Mouse (Mus musculus) limb, embryonic 11.5 days (tissue): ENCODE data around the gene Sox14. TPM values are rescaled to one million over a fixed set of nuclear protein-coding genes. Genes with fewer than 3 reads are reported as not detected.

Source experiments
- ATAC-seq: fragments of 200-750 bp; cut with Nextera tagmentation; 2 replicates; pipeline ENCODE4 v1.8.0; 2017; ENCODE audit warnings: low read depth; ENCODE audit not compliant: insufficient number of reproducible peaks, low FRiP score, low TSS enrichment
- DNase-seq: peaks from one replicate; pipeline ENCODE4 v3.0.0-alpha.2; 2015; ENCODE audit warnings: low spot score
- H3K27ac ChIP-seq: fragments of 300-500 bp; sonication (generic); replicated peaks from 2 replicates; pipeline ENCODE4 v1.5.1; 2014; ENCODE audit warnings: low read depth, mild to moderate bottlenecking, low read length
- H3K27me3 ChIP-seq: fragments of 300-500 bp; sonication (generic); 2 replicates; pipeline ENCODE4 v1.6.1; 2014; ENCODE audit warnings: mild to moderate bottlenecking, low read length, mixed read lengths; ENCODE audit not compliant: control insufficient read depth, insufficient read depth
- H3K36me3 ChIP-seq: fragments of 300-500 bp; sonication (generic); 2 replicates; pipeline ENCODE4 v1.6.1; 2014; ENCODE audit warnings: mild to moderate bottlenecking, low read length, moderate library complexity, mixed read lengths; ENCODE audit not compliant: control insufficient read depth, insufficient read depth
- H3K4me1 ChIP-seq: fragments of 300-500 bp; sonication (generic); 2 replicates; pipeline ENCODE4 v1.6.1; 2014; ENCODE audit warnings: low read length, mixed read lengths; ENCODE audit not compliant: control insufficient read depth, insufficient read depth
- H3K4me2 ChIP-seq: fragments of 300-500 bp; sonication (generic); 2 replicates; pipeline ENCODE4 v1.6.1; 2014; ENCODE audit warnings: low read depth, mild to moderate bottlenecking, moderate library complexity; ENCODE audit not compliant: severe bottlenecking
- H3K4me3 ChIP-seq: fragments of 300-500 bp; sonication (generic); 2 replicates; pipeline ENCODE4 v1.5.1; 2014; ENCODE audit warnings: low read depth, low read length
- H3K9ac ChIP-seq: fragments of 300-500 bp; sonication (generic); 2 replicates; pipeline ENCODE4 v1.6.1; 2014; ENCODE audit warnings: mild to moderate bottlenecking, low read length
- H3K9me3 ChIP-seq: fragments of 300-500 bp; sonication (generic); 2 replicates; pipeline ENCODE4 v1.6.1; 2016; ENCODE audit warnings: low read length; ENCODE audit not compliant: control insufficient read depth
- WGBS: fragments of 180-500 bp; shearing (Covaris S2); extraction: QIAGEN DNeasy Blood & Tissue Kit; methylation state at CpG from one replicate; pipeline ENCODE4 v1.1.7; 2014; 5-methylcytosine and 5-hydroxymethylcytosine counted together
- polyA plus RNA-seq: library from polyadenylated mRNA; unstranded; fragments of >200 nt; fragmentation: Nextera tagmentation; extraction: Ambion mirVana; gene quantifications from 2 replicates; pipeline ENCODE4 v1.2.1, GENCODE M21; 2014

Gene Sox14
- 0.14 and 0.20 TPM in 2 replicates for polyA plus RNA-seq

DNA sequence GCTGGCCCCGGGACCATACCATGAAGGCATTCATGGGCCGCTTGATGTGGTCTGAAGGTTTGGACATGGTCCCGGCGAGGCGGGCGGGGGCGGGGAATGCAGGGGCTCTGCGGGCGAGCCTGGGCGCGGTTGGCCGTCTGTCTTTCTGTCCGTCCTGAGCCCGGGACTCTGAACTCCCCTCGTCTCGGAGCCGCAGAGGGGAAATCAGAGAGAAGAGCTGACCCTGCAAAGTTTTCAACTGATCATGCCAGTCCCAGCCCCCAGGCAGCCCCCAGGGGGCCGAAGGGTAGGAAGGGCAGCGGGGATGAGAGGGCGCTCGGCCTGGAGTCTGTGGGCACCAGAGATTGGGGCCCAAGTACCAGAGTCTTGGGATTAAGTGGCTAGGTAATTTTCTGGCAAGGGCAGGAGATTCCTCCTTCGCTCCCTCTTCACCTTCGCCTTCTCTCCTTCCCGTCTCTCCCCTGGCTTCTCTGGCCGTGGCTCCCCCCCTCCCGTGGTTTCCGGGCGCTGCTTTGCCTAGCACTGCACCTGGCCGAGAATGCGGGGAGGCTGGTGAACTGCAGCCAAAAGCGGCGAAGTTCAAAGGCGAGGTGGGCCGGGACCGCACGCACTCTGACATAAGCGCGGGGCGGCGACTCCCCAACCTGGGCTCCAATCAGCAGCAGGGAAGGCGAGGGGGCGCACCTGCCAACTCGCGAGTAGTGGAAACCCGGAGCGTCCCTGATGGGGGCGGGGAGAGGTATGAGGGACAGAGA lies at the start of gene Sox14:
Gene Sox14 (minus strand): TSS at position 553 of the 755 bp plus-strand sequence.
- peak within 1 kb of the TSS; percentile 17; the same call in 1 of the 2 replicates for H3K4me3 ChIP-seq
- under 1% methylated on average over 45 of the region's 47 CpGs for WGBS
- peaks cover 94% of the 10 kb centered on the region for H3K27me3 ChIP-seq
- DNase-seq (peak; percentile 73), ATAC-seq (0 out of 2 replicates have a peak, but pooled peaks have one; percentile 42)
- H3K27ac ChIP-seq = no peak within 1 kb of the TSS
- no peaks in the 10 kb centered on the region for H3K9me3 ChIP-seq
- peak within 1 kb of the TSS; percentile 39 for H3K4me2 ChIP-seq
- no peak within 1 kb of the TSS for H3K9ac ChIP-seq
- H3K36me3 ChIP-seq = no peaks in the 10 kb centered on the region
- peaks cover 11% of the 10 kb centered on the region; the same call in 1 of the 2 replicates for H3K4me1 ChIP-seq

- Histone ChIP-seq H3K9me3 (no peaks in the 10 kb centered on the region), H3K36me3 (no peaks in the 10 kb centered on the region), H3K4me1 (0 out of 2 replicates have a peak, but pooled peaks cover 9% of the 10 kb centered on the region), H3K9ac (no peak overlapping the region), H3K27ac (no peak overlapping the region), H3K4me3 (no peak overlapping the region), H3K27me3 (peaks cover 65% of the 10 kb centered on the region), H3K4me2 (0 out of 2 replicates have a peak overlapping the region, but pooled peaks have one; percentile 10)
- DNase-seq = peak; percentile 49
- WGBS = 2% methylated on average over 14 of the region's 14 CpGs
- ATAC-seq = no peak
These were observed 3.3 kb upstream of the Sox14 start for GRCm38 (mm10) chr9:99879311-99879710.

DNA sequence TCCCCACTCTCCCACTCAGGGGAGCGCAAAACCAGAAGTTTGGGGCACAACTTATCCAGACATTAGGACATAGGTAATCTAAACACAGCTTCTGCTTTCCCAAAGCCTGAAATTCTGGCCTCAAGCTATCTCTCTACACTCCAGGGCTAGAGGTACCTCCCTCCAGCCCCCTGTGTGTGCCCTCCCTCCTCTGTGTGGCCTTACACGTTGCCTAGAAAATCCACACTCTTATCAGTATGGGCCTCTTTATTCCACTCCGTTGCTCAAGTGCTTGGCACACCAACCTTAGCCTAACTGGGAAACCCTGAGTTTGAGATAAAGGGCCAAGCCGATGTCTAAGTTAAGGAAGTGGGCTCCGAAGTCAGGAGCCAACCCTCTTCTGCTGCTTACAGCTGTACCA lies 2.6 kb upstream of the Sox14 start:
- no peak overlapping the region for H3K27ac ChIP-seq
- no peaks in the 10 kb centered on the region for H3K9me3 ChIP-seq
- no peak for ATAC-seq
- H3K4me3 ChIP-seq = no peak overlapping the region
- H3K4me2 ChIP-seq = no peak overlapping the region
- no peak overlapping the region for H3K9ac ChIP-seq
- WGBS = 5% methylated on average over 5 of the region's 5 CpGs
- H3K4me1 ChIP-seq = 0 out of 2 replicates have a peak, but pooled peaks cover 9% of the 10 kb centered on the region
- H3K27me3 ChIP-seq = peaks cover 69% of the 10 kb centered on the region
- DNase-seq = no peak
- no peaks in the 10 kb centered on the region for H3K36me3 ChIP-seq

GRCm38 (mm10) chr9:99877056-99877546 lies 1.1 kb upstream of the Sox14 start:
- Histone ChIP-seq H3K4me1 (peaks cover 9% of the 10 kb centered on the region; the same call in 1 of the 2 replicates), H3K9me3 (no peaks in the 10 kb centered on the region), H3K9ac (no peak overlapping the region), H3K27ac (no peak overlapping the region), H3K36me3 (no peaks in the 10 kb centered on the region), H3K4me3 (no peak overlapping the region), H3K4me2 (no peak overlapping the region), H3K27me3 (peaks cover 82% of the 10 kb centered on the region)
- WGBS = 3% methylated on average over 22 of the region's 22 CpGs
- peak; percentile 49 for DNase-seq
- no peak for ATAC-seq

GRCm38 (mm10) chr9:99876373-99877055 lies 544 bp upstream of the Sox14 start:
- WGBS = under 1% methylated on average over 25 of the region's 25 CpGs
- Histone ChIP-seq H3K27me3 (peaks cover 87% of the 10 kb centered on the region), H3K36me3 (no peaks in the 10 kb centered on the region), H3K4me2 (peak overlapping the region; percentile 39), H3K9me3 (no peaks in the 10 kb centered on the region), H3K4me3 (peak overlapping the region; percentile 17; the same call in 1 of the 2 replicates), H3K9ac (no peak overlapping the region), H3K4me1 (peaks cover 11% of the 10 kb centered on the region; the same call in 1 of the 2 replicates), H3K27ac (no peak overlapping the region)
- DNase-seq (no peak), ATAC-seq (no peak)

- Histone ChIP-seq H3K4me3 (no peak overlapping the region), H3K9me3 (no peaks in the 10 kb centered on the region), H3K27ac (no peak overlapping the region), H3K27me3 (peaks cover 94% of the 10 kb centered on the region), H3K4me1 (peaks cover 11% of the 10 kb centered on the region; the same call in 1 of the 2 replicates), H3K4me2 (peak overlapping the region; percentile 39; the same call in 1 of the 2 replicates), H3K36me3 (no peaks in the 10 kb centered on the region), H3K9ac (no peak overlapping the region)
- WGBS = under 1% methylated on average over 52 of the region's 52 CpGs
- DNase-seq = peak; percentile 52
- no peak for ATAC-seq
These were observed 994 bp downstream of the Sox14 start for GRCm38 (mm10) chr9:99874735-99875617.

- no peak for ATAC-seq
- Histone ChIP-seq H3K27me3 (peaks cover 94% of the 10 kb centered on the region), H3K4me1 (peaks cover 13% of the 10 kb centered on the region; the same call in 1 of the 2 replicates), H3K36me3 (no peaks in the 10 kb centered on the region), H3K4me2 (no peak overlapping the region), H3K27ac (no peak overlapping the region), H3K9me3 (no peaks in the 10 kb centered on the region), H3K9ac (no peak overlapping the region), H3K4me3 (no peak overlapping the region)
- WGBS = 5% methylated on average over 2 of the region's 2 CpGs
- peak; percentile 57 for DNase-seq
These were observed 2.2 kb downstream of the Sox14 start for GRCm38 (mm10) chr9:99873721-99874120.
